Mouse (Mus musculus): ENCODE data around the gene Ly6g5c. TPM values are rescaled to one million over a fixed set of nuclear protein-coding genes. Genes with fewer than 3 reads are reported as not detected.

The Ly6g5c gene
- total RNA-seq, 2 experiments from 2014 or later, result not detected

Other genes starting within 250 kb of the Ly6g5c start
- gene Cfb, start 245.8 kb upstream of the Ly6g5c start, total RNA-seq (2021), result 100 to 1,000 TPM in 1 of 2 experiments, 10 to 100 TPM in 1; 18.7 to 137 TPM
- 10 to 100 TPM; 23.6 to 26.2 TPM for gene Zbtb12, start 228.8 kb upstream of the Ly6g5c start, total RNA-seq (2021)
- not detected for gene Gm20547, start 226.2 kb upstream of the Ly6g5c start, total RNA-seq (2021)
- 10 to 100 TPM; 39.5 to 50.3 TPM for gene C2, start 210.0 kb upstream of the Ly6g5c start, total RNA-seq (2021)
- gene Ehmt2, start 209.8 kb upstream of the Ly6g5c start, total RNA-seq (2021), result 100 to 1,000 TPM; 214 to 215 TPM
- 1 to 10 TPM in 1 of 2 experiments, under 1 TPM in 1; 0.93 to 3.8 TPM for gene Slc44a4, start 193.8 kb upstream of the Ly6g5c start, total RNA-seq (2021)
- 10 to 100 TPM; 22.0 to 25.2 TPM for gene Neu1, start 177.0 kb upstream of the Ly6g5c start, total RNA-seq (2021)
- gene Hspa1b, start 149.0 kb upstream of the Ly6g5c start, total RNA-seq (2021), result 10 to 100 TPM; 26.9 to 33.2 TPM
- gene Gm20481, start 138.4 kb upstream of the Ly6g5c start, total RNA-seq (2021), result not detected
- 10 to 100 TPM; 12.6 to 14.5 TPM for gene Hspa1a, start 136.1 kb upstream of the Ly6g5c start, total RNA-seq (2021)
- gene Hspa1l, start 135.6 kb upstream of the Ly6g5c start, total RNA-seq (2021), result 1 to 10 TPM in 1 of 2 experiments, under 1 TPM in 1; 0.39 to 1.3 TPM
- 10 to 100 TPM; 50.5 to 54.8 TPM for gene Lsm2, start 126.4 kb upstream of the Ly6g5c start, total RNA-seq (2021)
- gene Vars, start 107.3 kb upstream of the Ly6g5c start, total RNA-seq (2021), result 10 to 100 TPM; 77.9 to 89.1 TPM
- gene Vwa7, start 91.7 kb upstream of the Ly6g5c start, total RNA-seq (2021), result 1 to 10 TPM; 1.2 to 1.5 TPM
- gene Sapcd1, start 80.3 kb upstream of the Ly6g5c start, total RNA-seq (2021), result 1 to 10 TPM; 3.8 to 4.1 TPM
- 10 to 100 TPM in 1 of 2 experiments, 1 to 10 TPM in 1; 8.2 to 11.0 TPM for gene Msh5, start 61.5 kb upstream of the Ly6g5c start, total RNA-seq (2021)
- gene Clic1, start 58.3 kb upstream of the Ly6g5c start, total RNA-seq (2021), result 100 to 1,000 TPM; 137 to 146 TPM
- gene Ddah2, start 49.2 kb upstream of the Ly6g5c start, total RNA-seq (2021), result 10 to 100 TPM; 55.1 to 67.4 TPM
- gene Ly6g6c, start 42.9 kb upstream of the Ly6g5c start, total RNA-seq (2021), result under 1 TPM; 0.31 to 0.34 TPM
- under 1 TPM; 0.22 to 0.90 TPM for gene Mpig6b, start 42.1 kb upstream of the Ly6g5c start, total RNA-seq (2021)
- gene Ly6g6e, start 31.4 kb upstream of the Ly6g5c start, total RNA-seq (2021), result not detected
- gene Ly6g6d, start 30.2 kb upstream of the Ly6g5c start, total RNA-seq (2021), result 1 to 10 TPM; 2.0 to 2.4 TPM
- not detected for gene Ly6g6f, start 22.7 kb upstream of the Ly6g5c start, total RNA-seq (2021)
- 10 to 100 TPM; 92.8 to 96.8 TPM for gene Abhd16a, start 19.0 kb upstream of the Ly6g5c start, total RNA-seq (2021)
- 1 to 10 TPM in 1 of 2 experiments, under 1 TPM in 1; 0.62 to 1.4 TPM for gene Ly6g5b, start 7.1 kb downstream of the Ly6g5c start, total RNA-seq (2021)
- gene Gpank1, start 13.2 kb downstream of the Ly6g5c start, total RNA-seq (2021), result 10 to 100 TPM; 14.7 TPM
- 100 to 1,000 TPM; 199 to 211 TPM for gene Csnk2b, start 13.8 kb downstream of the Ly6g5c start, total RNA-seq (2021)
- 10 to 100 TPM; 29.0 to 30.9 TPM for gene D17H6S53E, start 18.1 kb downstream of the Ly6g5c start, total RNA-seq (2021)
- 10 to 100 TPM in 1 of 2 experiments, 1 to 10 TPM in 1; 6.9 to 54.4 TPM for gene Apom, start 23.8 kb downstream of the Ly6g5c start, total RNA-seq (2021)
- gene Bag6, start 26.9 kb downstream of the Ly6g5c start, total RNA-seq (2021), result 100 to 1,000 TPM; 425 to 435 TPM
- 100 to 1,000 TPM; 264 to 295 TPM for gene Prrc2a, start 56.6 kb downstream of the Ly6g5c start, total RNA-seq (2021)
- 10 to 100 TPM in 1 of 2 experiments, 1 to 10 TPM in 1; 9.8 to 10.6 TPM for gene Aif1, start 67.8 kb downstream of the Ly6g5c start, total RNA-seq (2021)
- gene Lst1, start 80.2 kb downstream of the Ly6g5c start, total RNA-seq (2021), result 10 to 100 TPM; 11.0 to 13.5 TPM
- 1 to 10 TPM; 6.6 to 9.3 TPM for gene Ltb, start 86.2 kb downstream of the Ly6g5c start, total RNA-seq (2021)
- gene Tnf, start 93.7 kb downstream of the Ly6g5c start, total RNA-seq (2021), result under 1 TPM; 0.42 to 0.76 TPM
- gene Lta, start 97.1 kb downstream of the Ly6g5c start, total RNA-seq (2021), result under 1 TPM; 0.73 to 0.78 TPM
- not detected for gene Gm16181, start 112.6 kb downstream of the Ly6g5c start, total RNA-seq (2021)
- 10 to 100 TPM; 11.4 to 12.4 TPM for gene Atp6v1g2, start 125.4 kb downstream of the Ly6g5c start, total RNA-seq (2021)
- 10 to 100 TPM; 25.6 to 26.0 TPM for gene Nfkbil1, start 127.5 kb downstream of the Ly6g5c start, total RNA-seq (2021)
- 100 to 1,000 TPM; 364 to 387 TPM for gene Ddx39b, start 133.5 kb downstream of the Ly6g5c start, total RNA-seq (2021)
- gene H2-D1, start 154.5 kb downstream of the Ly6g5c start, total RNA-seq (2021), result 10 to 100 TPM; 78.4 to 82.3 TPM
- gene H2-Q1, start 212.1 kb downstream of the Ly6g5c start, total RNA-seq (2021), result 1 to 10 TPM; 1.2 to 1.6 TPM
- 1 to 10 TPM; 1.0 to 1.3 TPM for gene H2-Q2, start 234.0 kb downstream of the Ly6g5c start, total RNA-seq (2021)